Mouse (Mus musculus) forebrain, embryonic 16.5 days (tissue): Measurements from ENCODE around the gene Tbc1d9. TPM values are rescaled to one million over a fixed set of nuclear protein-coding genes. Genes with fewer than 3 reads are reported as not detected.

ENCODE experiments used
- ATAC-seq: fragments of 200-750 bp; cut with Nextera tagmentation; 2 replicates; pipeline ENCODE4 v1.8.0; 2017; ENCODE audit warnings: mild to moderate bottlenecking, moderate library complexity
- H3K27ac ChIP-seq: fragments of 300-500 bp; sonication (generic); 2 replicates; pipeline ENCODE4 v1.5.1; 2014; ENCODE audit warnings: low read length, control low read depth
- H3K27me3 ChIP-seq: fragments of 300-500 bp; sonication (generic); replicated peaks from 2 replicates; pipeline ENCODE4 v1.6.1; 2014; ENCODE audit warnings: low read length; ENCODE audit not compliant: control insufficient read depth, insufficient read depth
- H3K36me3 ChIP-seq: fragments of 300-500 bp; sonication (generic); 2 replicates; pipeline ENCODE4 v1.6.1; 2014; ENCODE audit not compliant: control insufficient read depth, insufficient read depth
- H3K4me1 ChIP-seq: fragments of 300-500 bp; sonication (generic); replicated peaks from 2 replicates; pipeline ENCODE4 v1.6.1; 2014; ENCODE audit warnings: low read length; ENCODE audit not compliant: control insufficient read depth, insufficient read depth
- H3K4me2 ChIP-seq: fragments of 300-500 bp; sonication (generic); 2 replicates; pipeline ENCODE4 v1.6.1; 2014; ENCODE audit warnings: mild to moderate bottlenecking, low read length, control low read depth
- H3K4me3 ChIP-seq: fragments of 300-500 bp; sonication (generic); replicated peaks from 2 replicates; pipeline ENCODE4 v1.5.1; 2014; ENCODE audit warnings: mild to moderate bottlenecking, low read length, control low read depth
- H3K9ac ChIP-seq: fragments of 300-500 bp; sonication (generic); replicated peaks from 2 replicates; pipeline ENCODE4 v1.6.1; 2014; ENCODE audit warnings: low read depth, low read length, control low read depth
- H3K9me3 ChIP-seq: fragments of 300-500 bp; sonication (generic); 2 replicates; pipeline ENCODE4 v1.6.1; 2016; ENCODE audit warnings: low read length; ENCODE audit not compliant: control insufficient read depth
- WGBS: fragments of 180-500 bp; shearing (Covaris S2); extraction: QIAGEN DNeasy Blood & Tissue Kit; methylation state at CpG from one replicate; pipeline ENCODE4 v1.1.7; 2014; 5-methylcytosine and 5-hydroxymethylcytosine counted together
- polyA plus RNA-seq: library from polyadenylated mRNA; unstranded; fragments of >200 nt; fragmentation: Nextera tagmentation; extraction: Ambion mirVana; gene quantifications from 2 replicates; pipeline ENCODE4 v1.2.1, GENCODE M21; 2015

The Tbc1d9 gene
- polyA plus RNA-seq, result 14.4 and 15.1 TPM in 2 replicates

- H3K36me3 ChIP-seq, result no peaks in the 10 kb centered on the region
- H3K9me3 ChIP-seq, result no peaks in the 10 kb centered on the region
- H3K4me1 ChIP-seq, result peaks cover 15% of the 10 kb centered on the region
- H3K9ac ChIP-seq, result peak within 1 kb of the TSS; percentile 96
- peak within 1 kb of the TSS; percentile 91 for H3K4me3 ChIP-seq
- H3K4me2 ChIP-seq, result peak within 1 kb of the TSS; percentile 55
- H3K27ac ChIP-seq, result peak within 1 kb of the TSS; percentile 90
- H3K27me3 ChIP-seq, result no peaks in the 10 kb centered on the region
- ATAC-seq, result peak; percentile 92
- under 1% methylated on average over 62 of the region's 63 CpGs for WGBS
Measured at GRCm38 (mm10) chr8:83165235-83165930, at the start of gene Tbc1d9. Gene Tbc1d9 (plus strand): TSS chr8:83165352.

GRCm38 (mm10) chr8:83135086-83135485, 30.1 kb upstream of the Tbc1d9 start:
- H3K4me2 ChIP-seq, result no peak overlapping the region
- H3K4me1 ChIP-seq, result no peaks in the 10 kb centered on the region
- no peaks in the 10 kb centered on the region for H3K9me3 ChIP-seq
- WGBS, result 40% methylated on average over 2 of the region's 2 CpGs
- no peak for ATAC-seq
- H3K9ac ChIP-seq, result no peak overlapping the region
- no peak overlapping the region for H3K4me3 ChIP-seq
- no peak overlapping the region for H3K27ac ChIP-seq
- H3K36me3 ChIP-seq, result no peaks in the 10 kb centered on the region
- H3K27me3 ChIP-seq, result no peaks in the 10 kb centered on the region

GRCm38 (mm10) chr8:83140068-83140467, 25.1 kb upstream of the Tbc1d9 start:
- no peak overlapping the region for H3K9ac ChIP-seq
- H3K4me3 ChIP-seq, result no peak overlapping the region
- ATAC-seq, result no peak
- H3K9me3 ChIP-seq, result no peaks in the 10 kb centered on the region
- H3K4me2 ChIP-seq, result no peak overlapping the region
- WGBS, result 87% methylated on average over 1 of the region's 1 CpGs
- H3K4me1 ChIP-seq, result no peaks in the 10 kb centered on the region
- no peaks in the 10 kb centered on the region for H3K36me3 ChIP-seq
- H3K27ac ChIP-seq, result no peak overlapping the region
- no peaks in the 10 kb centered on the region for H3K27me3 ChIP-seq

GRCm38 (mm10) chr8:83140701-83141111, 24.4 kb upstream of the Tbc1d9 start:
- H3K36me3 ChIP-seq, result no peaks in the 10 kb centered on the region
- H3K4me1 ChIP-seq, result no peaks in the 10 kb centered on the region
- no peaks in the 10 kb centered on the region for H3K27me3 ChIP-seq
- H3K9ac ChIP-seq, result no peak overlapping the region
- H3K27ac ChIP-seq, result no peak overlapping the region
- H3K4me2 ChIP-seq, result no peak overlapping the region
- H3K9me3 ChIP-seq, result no peaks in the 10 kb centered on the region
- WGBS, result 79% methylated on average over 3 of the region's 3 CpGs
- no peak for ATAC-seq
- H3K4me3 ChIP-seq, result no peak overlapping the region

GRCm38 (mm10) chr8:83141358-83141757, 23.8 kb upstream of the Tbc1d9 start:
- no peaks in the 10 kb centered on the region for H3K27me3 ChIP-seq
- no peak overlapping the region for H3K4me2 ChIP-seq
- no peak for ATAC-seq
- no peak overlapping the region for H3K27ac ChIP-seq
- H3K36me3 ChIP-seq, result no peaks in the 10 kb centered on the region
- no peak overlapping the region for H3K9ac ChIP-seq
- no peaks in the 10 kb centered on the region for H3K9me3 ChIP-seq
- no peak overlapping the region for H3K4me3 ChIP-seq
- WGBS, result 85% methylated on average over 5 of the region's 5 CpGs
- no peaks in the 10 kb centered on the region for H3K4me1 ChIP-seq

- no peak overlapping the region for H3K4me2 ChIP-seq
- H3K4me1 ChIP-seq, result no peaks in the 10 kb centered on the region
- no peak overlapping the region for H3K9ac ChIP-seq
- H3K27me3 ChIP-seq, result no peaks in the 10 kb centered on the region
- H3K4me3 ChIP-seq, result no peak overlapping the region
- WGBS, result 82% methylated on average over 4 of the region's 4 CpGs
- no peaks in the 10 kb centered on the region for H3K9me3 ChIP-seq
- H3K27ac ChIP-seq, result no peak overlapping the region
- H3K36me3 ChIP-seq, result no peaks in the 10 kb centered on the region
- ATAC-seq, result no peak
Measured at GRCm38 (mm10) chr8:83144601-83145000, 20.6 kb upstream of the Tbc1d9 start.

GRCm38 (mm10) chr8:83145421-83145820, 19.7 kb upstream of the Tbc1d9 start:
- H3K27me3 ChIP-seq, result no peaks in the 10 kb centered on the region
- 0 out of 2 replicates have a peak, but pooled peaks have one; percentile 28 for ATAC-seq
- H3K36me3 ChIP-seq, result no peaks in the 10 kb centered on the region
- WGBS, result 34% methylated on average over 3 of the region's 3 CpGs
- H3K27ac ChIP-seq, result no peak overlapping the region
- no peak overlapping the region for H3K9ac ChIP-seq
- no peaks in the 10 kb centered on the region for H3K9me3 ChIP-seq
- H3K4me1 ChIP-seq, result no peaks in the 10 kb centered on the region
- no peak overlapping the region for H3K4me2 ChIP-seq
- no peak overlapping the region for H3K4me3 ChIP-seq

- Histone ChIP-seq H3K4me2 (no peak overlapping the region), H3K4me1 (no peaks in the 10 kb centered on the region), H3K4me3 (no peak overlapping the region), H3K9me3 (no peaks in the 10 kb centered on the region), H3K36me3 (no peaks in the 10 kb centered on the region), H3K27me3 (no peaks in the 10 kb centered on the region), H3K9ac (no peak overlapping the region), H3K27ac (no peak overlapping the region)
- no peak for ATAC-seq
- 93% methylated on average over 6 of the region's 6 CpGs for WGBS
Measured at GRCm38 (mm10) chr8:83149124-83149523, 16.0 kb upstream of the Tbc1d9 start.

GRCm38 (mm10) chr8:83152055-83152454, 13.1 kb upstream of the Tbc1d9 start:
- Histone ChIP-seq H3K9me3 (no peaks in the 10 kb centered on the region), H3K27me3 (no peaks in the 10 kb centered on the region), H3K36me3 (no peaks in the 10 kb centered on the region), H3K9ac (no peak overlapping the region), H3K4me2 (no peak overlapping the region), H3K4me3 (no peak overlapping the region), H3K27ac (no peak overlapping the region), H3K4me1 (no peaks in the 10 kb centered on the region)
- ATAC-seq, result no peak
- WGBS, result 73% methylated on average over 2 of the region's 2 CpGs

GRCm38 (mm10) chr8:83152470-83152869, 12.7 kb upstream of the Tbc1d9 start:
- H3K27ac ChIP-seq, result no peak overlapping the region
- H3K27me3 ChIP-seq, result no peaks in the 10 kb centered on the region
- ATAC-seq, result no peak
- WGBS, result 63% methylated on average over 4 of the region's 4 CpGs
- H3K4me3 ChIP-seq, result no peak overlapping the region
- no peaks in the 10 kb centered on the region for H3K9me3 ChIP-seq
- H3K4me1 ChIP-seq, result no peaks in the 10 kb centered on the region
- H3K4me2 ChIP-seq, result no peak overlapping the region
- no peaks in the 10 kb centered on the region for H3K36me3 ChIP-seq
- H3K9ac ChIP-seq, result no peak overlapping the region
